Mouse (Mus musculus): ENCODE results near the gene Vgll4.

- TF ChIP-seq POLR2A (IDR thresholded peaks at IDR 0.05; ENCODE audit: low read depth, low read length) (no peak), CTCF (IDR thresholded peaks at IDR 0.05; ENCODE audit: borderline replicate concordance, insufficient read depth, low read length) (no peak)
These were observed 37.2 kb upstream of the Vgll4 start for GRCm38 (mm10) chr6:115006948-115007347.
